Mouse (Mus musculus): ENCODE measurements around the gene Cnot8.

Cnot8 gene

DNA sequence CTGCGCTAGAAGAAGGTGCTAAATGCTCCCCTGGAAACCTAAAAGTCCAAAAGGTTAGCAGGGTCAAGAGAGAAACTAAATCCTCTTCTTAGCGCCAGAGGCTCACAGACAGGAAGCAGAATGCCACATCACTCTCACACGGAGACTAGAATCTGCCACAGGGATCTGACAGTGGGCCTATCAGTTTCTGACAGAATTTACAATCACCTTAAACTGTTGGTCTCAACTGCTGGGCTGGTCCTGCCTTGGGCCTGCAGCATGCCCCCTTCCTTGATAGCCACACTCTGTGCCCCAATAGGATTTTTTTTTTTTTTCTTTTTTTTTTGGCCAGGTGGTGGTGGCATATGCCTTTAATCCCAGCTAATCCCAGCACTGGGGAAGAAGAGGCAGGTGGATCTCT is 52.9 kb downstream of the Cnot8 start:
- DNase-seq (ENCODE audit: extremely low spot score, low spot score), result no peak

GRCm38 (mm10) chr11:58165072-58165471 is 61.1 kb downstream of the Cnot8 start:
- no peak for DNase-seq (ENCODE audit: extremely low spot score, low spot score)

DNA sequence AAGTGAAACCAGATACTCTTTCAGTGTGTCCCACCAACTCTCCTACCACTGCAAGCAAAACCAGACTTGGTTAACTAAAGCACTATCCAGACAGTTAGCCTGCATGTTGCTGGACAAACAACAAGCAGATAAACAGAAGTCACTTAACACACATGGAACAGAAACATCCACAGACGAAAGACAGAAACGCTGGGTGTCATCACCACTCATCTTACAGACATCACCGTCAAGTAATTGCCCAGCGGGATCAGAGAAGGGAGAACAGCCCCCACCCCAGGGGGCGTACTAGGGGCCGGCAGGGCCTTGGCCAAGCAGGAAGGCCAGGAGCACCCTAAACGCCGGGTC is 63.8 kb downstream of the Cnot8 start:
- DNase-seq (ENCODE audit: extremely low spot score, low spot score), result no peak

Data from neural tube, embryonic 10.5 days (tissue).